Mouse (Mus musculus) thymus, adult 2 months (tissue): ENCODE data around the gene Tubd1. TPM values are rescaled to one million over a fixed set of nuclear protein-coding genes. Genes with fewer than 3 reads are reported as not detected.

Experiments
- DNase-seq: peaks from one replicate; pipeline ENCODE4 v3.0.0; 2021
- H3K27ac ChIP-seq: fragments of 200-500 bp; 2 replicates; pipeline ENCODE4 v1.5.1; 2012; ENCODE audit warnings: low read length, control low read depth; ENCODE audit not compliant: control insufficient read depth, insufficient read depth
- H3K27me3 ChIP-seq: fragments of 200-500 bp; 2 replicates; pipeline ENCODE4 v1.6.1; 2012; ENCODE audit warnings: mild to moderate bottlenecking, low read length, moderate library complexity, mixed read lengths; ENCODE audit not compliant: control insufficient read depth, insufficient read depth
- H3K36me3 ChIP-seq: fragments of 200-500 bp; 2 replicates; pipeline ENCODE4 v1.6.1; 2012; ENCODE audit warnings: mild to moderate bottlenecking, low read length, moderate library complexity; ENCODE audit not compliant: control insufficient read depth, insufficient read depth
- H3K4me1 ChIP-seq: fragments of 200-500 bp; replicated peaks from 2 replicates; pipeline ENCODE4 v1.6.1; 2012; ENCODE audit warnings: low read length; ENCODE audit not compliant: control insufficient read depth, insufficient read depth
- H3K4me3 ChIP-seq: fragments of 200-500 bp; 2 replicates; pipeline ENCODE4 v1.5.1; 2012; ENCODE audit warnings: mild to moderate bottlenecking, low read length, control low read depth, moderate library complexity; ENCODE audit not compliant: control insufficient read depth, insufficient read depth
- CTCF ChIP-seq: fragments of 200-500 bp; IDR thresholded peaks from 2 replicates; pipeline ENCODE4 v1.5.1; 2012; ENCODE audit warnings: mild to moderate bottlenecking, control low read depth, low read length, moderate library complexity, borderline replicate concordance; ENCODE audit not compliant: control insufficient read depth, poor library complexity, insufficient read depth; ENCODE audit errors: extremely low read depth
- POLR2A ChIP-seq: fragments of 200-500 bp; IDR thresholded peaks from 2 replicates; pipeline ENCODE4 v1.6.1; 2012; ENCODE audit warnings: mild to moderate bottlenecking, low read length, control low read depth, moderate library complexity; ENCODE audit not compliant: control insufficient read depth, poor library complexity, insufficient read depth; ENCODE audit errors: extremely low read depth
- WGBS: fragments of 180-500 bp; shearing (Covaris S2); methylation state at CpG from one replicate; pipeline ENCODE4 v1.1.7; 2018; 5-methylcytosine and 5-hydroxymethylcytosine counted together
- polyA plus RNA-seq: library from polyadenylated mRNA; depleted of rRNA; stranded (reverse); fragments of >200 nt; gene quantifications from 2 replicates; pipeline ENCODE4 v1.2.3, GENCODE M21; 2012

The Tubd1 gene
- polyA plus RNA-seq, 1 experiment = 5.9 TPM

GRCm38 (mm10) chr11:86571047-86571855 lies 26.5 kb downstream of the Tubd1 start:
- H3K4me3 ChIP-seq = no peak overlapping the region
- H3K27ac ChIP-seq = no peak overlapping the region
- TF ChIP-seq CTCF (no peak), POLR2A (no peak)
- no peak for DNase-seq
- WGBS = 87% methylated on average over 15 of the region's 15 CpGs
- H3K27me3 ChIP-seq = no peaks in the 10 kb centered on the region
- H3K36me3 ChIP-seq = no peaks in the 10 kb centered on the region
- peaks cover 7% of the 10 kb centered on the region for H3K4me1 ChIP-seq

- H3K27ac ChIP-seq = no peak overlapping the region
- no peak for DNase-seq
- H3K36me3 ChIP-seq = no peaks in the 10 kb centered on the region
- TF ChIP-seq POLR2A (no peak), CTCF (no peak)
- H3K4me3 ChIP-seq = no peak overlapping the region
- no peaks in the 10 kb centered on the region for H3K27me3 ChIP-seq
- H3K4me1 ChIP-seq = peaks cover 7% of the 10 kb centered on the region
- WGBS = 88% methylated on average over 4 of the region's 4 CpGs
Observed at GRCm38 (mm10) chr11:86571871-86572270, 27.1 kb downstream of the Tubd1 start.

- Histone ChIP-seq H3K4me3 (no peak overlapping the region), H3K36me3 (no peaks in the 10 kb centered on the region), H3K4me1 (peaks cover 15% of the 10 kb centered on the region), H3K27ac (no peak overlapping the region), H3K27me3 (no peaks in the 10 kb centered on the region)
- TF ChIP-seq POLR2A (no peak), CTCF (no peak)
- DNase-seq = no peak
- WGBS = 42% methylated on average over 2 of the region's 2 CpGs
Observed at GRCm38 (mm10) chr11:86572623-86573022, 27.8 kb downstream of the Tubd1 start.

- no peaks in the 10 kb centered on the region for H3K36me3 ChIP-seq
- peak; percentile 39 for DNase-seq
- peak overlapping the region; percentile 72; the same call in 1 of the 2 replicates for H3K27ac ChIP-seq
- H3K4me1 ChIP-seq = peaks cover 22% of the 10 kb centered on the region
- TF ChIP-seq POLR2A = no peak
- no peak for TF ChIP-seq CTCF
- 32% methylated on average over 6 of the region's 6 CpGs for WGBS
- no peak overlapping the region for H3K4me3 ChIP-seq
- H3K27me3 ChIP-seq = no peaks in the 10 kb centered on the region
Observed at GRCm38 (mm10) chr11:86573646-86574231, 28.9 kb downstream of the Tubd1 start.

DNA sequence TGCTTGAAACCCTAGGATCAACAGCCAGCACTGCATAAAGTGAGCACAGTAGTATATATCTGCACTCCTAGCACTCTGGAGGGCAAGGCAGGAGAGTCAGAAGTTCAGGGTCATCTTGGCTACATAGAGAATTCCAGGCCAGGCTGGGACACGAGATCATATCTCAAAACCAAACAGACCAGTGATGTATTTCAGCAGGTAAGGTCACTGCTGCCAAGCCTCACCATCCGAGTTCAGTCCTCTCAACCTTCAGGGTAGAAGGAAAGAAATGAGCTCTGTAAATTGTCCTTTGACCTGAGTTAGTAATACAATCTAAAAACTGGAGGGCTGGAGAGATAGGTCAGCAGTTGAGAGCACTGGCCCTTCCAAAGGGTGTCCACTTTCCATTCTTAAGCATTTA lies 29.6 kb downstream of the Tubd1 start:
- Histone ChIP-seq H3K27me3 (no peaks in the 10 kb centered on the region), H3K4me1 (peaks cover 29% of the 10 kb centered on the region), H3K4me3 (no peak overlapping the region), H3K36me3 (no peaks in the 10 kb centered on the region), H3K27ac (no peak overlapping the region)
- 90% methylated on average over 2 of the region's 2 CpGs for WGBS
- TF ChIP-seq CTCF (no peak), POLR2A (no peak)
- no peak for DNase-seq

DNA sequence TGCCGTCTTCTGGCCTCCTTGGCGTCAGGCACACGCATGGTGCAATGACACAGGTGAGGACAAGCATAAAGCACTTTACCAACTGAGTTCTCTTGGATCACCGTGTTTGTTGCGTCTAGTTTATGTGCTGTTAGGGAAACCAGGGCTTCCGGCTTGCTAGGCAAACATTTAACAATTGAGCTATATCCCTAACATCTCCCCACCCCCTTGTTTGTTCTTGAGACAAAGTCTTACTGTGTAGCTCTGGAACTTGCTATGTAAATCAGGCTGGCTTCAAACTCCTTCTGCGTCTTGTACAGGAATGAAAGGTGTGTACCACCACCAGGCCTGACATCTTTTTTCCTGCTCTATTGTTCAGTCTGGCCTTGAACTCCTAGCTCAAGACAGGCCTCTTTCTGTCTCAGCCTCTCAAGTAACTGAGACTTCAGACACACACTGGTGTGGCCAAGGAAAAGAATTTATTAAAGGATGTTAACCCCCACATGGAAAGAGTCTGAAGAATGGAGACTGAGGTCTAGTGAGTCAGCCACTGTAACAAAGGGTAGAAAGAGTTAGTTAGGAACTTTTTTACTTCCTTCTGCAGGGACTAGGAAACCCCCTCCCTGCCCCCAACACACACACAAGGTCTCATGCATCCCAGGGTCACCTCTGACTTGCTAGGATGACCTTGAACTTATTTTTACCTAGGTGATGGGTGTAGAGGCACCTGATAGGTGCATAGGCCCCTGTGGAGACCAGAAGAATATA lies 31.0 kb downstream of the Tubd1 start:
- Histone ChIP-seq H3K27me3 (no peaks in the 10 kb centered on the region), H3K4me3 (no peak overlapping the region), H3K36me3 (no peaks in the 10 kb centered on the region), H3K27ac (no peak overlapping the region), H3K4me1 (peaks cover 40% of the 10 kb centered on the region)
- TF ChIP-seq POLR2A (no peak), CTCF (no peak)
- 92% methylated on average over 7 of the region's 7 CpGs for WGBS
- DNase-seq = no peak
